13 mouse cellular contexts compared by ENCODE assay signal in genomic region chr13:119184322-119184877, GRCm38 (mm10).
"Had no signal": no experiment of that assay in that cellular context is flagged by ENCODE, and none has a peak within 500 bp of the region (broad histone marks: within the 10 kb centered on the region; RNA-seq: fewer than 3 reads in every experiment).

No protein-coding gene starts in this region.

- H3K27ac ChIP-seq: intestine, embryonic 15.5 days; left cerebral cortex, adult 2 months; limb, embryonic 12.5 days; midbrain, embryonic 15.5 days; neural tube, embryonic 13.5 days had no signal

- ATAC-seq: intestine, embryonic 15.5 days; midbrain, embryonic 15.5 days had no signal

- H3K9me3 ChIP-seq: intestine, embryonic 15.5 days; limb, embryonic 12.5 days; midbrain, embryonic 15.5 days; neural tube, embryonic 13.5 days had no signal

- H3K36me3 ChIP-seq: intestine, embryonic 15.5 days; limb, embryonic 12.5 days; midbrain, embryonic 15.5 days; neural tube, embryonic 13.5 days had no signal

- H3K27me3 ChIP-seq: intestine, embryonic 15.5 days; limb, embryonic 12.5 days; midbrain, embryonic 15.5 days; neural tube, embryonic 13.5 days had no signal

- H3K4me1 ChIP-seq: intestine, embryonic 15.5 days; limb, embryonic 12.5 days; midbrain, embryonic 15.5 days; neural tube, embryonic 13.5 days had no signal

- DNase-seq: kidney, adult 2 months; kidney, postnatal 25 days; lung, postnatal 36 days; retina, postnatal 1 day; right cerebral cortex, postnatal 4 days; spleen, adult 18-20 months; thymus, adult 18-20 months; thymus, postnatal 14 days had no signal

- H3K4me2 ChIP-seq: intestine, embryonic 15.5 days; limb, embryonic 12.5 days; midbrain, embryonic 15.5 days; neural tube, embryonic 13.5 days had no signal

- H3K4me3 ChIP-seq: intestine, embryonic 15.5 days; left cerebral cortex, adult 2 months; limb, embryonic 12.5 days; midbrain, embryonic 15.5 days; neural tube, embryonic 13.5 days had no signal

- H3K9ac ChIP-seq: intestine, embryonic 15.5 days; limb, embryonic 12.5 days; midbrain, embryonic 15.5 days; neural tube, embryonic 13.5 days had no signal
